Mouse (Mus musculus): Measurements from ENCODE around the gene Evi2. TPM values are rescaled to one million over a fixed set of nuclear protein-coding genes. Genes with fewer than 3 reads are reported as not detected.

Evi2 gene
- polyA plus RNA-seq, 1 experiment from 2014 or later, result 1.3 TPM

DNA sequence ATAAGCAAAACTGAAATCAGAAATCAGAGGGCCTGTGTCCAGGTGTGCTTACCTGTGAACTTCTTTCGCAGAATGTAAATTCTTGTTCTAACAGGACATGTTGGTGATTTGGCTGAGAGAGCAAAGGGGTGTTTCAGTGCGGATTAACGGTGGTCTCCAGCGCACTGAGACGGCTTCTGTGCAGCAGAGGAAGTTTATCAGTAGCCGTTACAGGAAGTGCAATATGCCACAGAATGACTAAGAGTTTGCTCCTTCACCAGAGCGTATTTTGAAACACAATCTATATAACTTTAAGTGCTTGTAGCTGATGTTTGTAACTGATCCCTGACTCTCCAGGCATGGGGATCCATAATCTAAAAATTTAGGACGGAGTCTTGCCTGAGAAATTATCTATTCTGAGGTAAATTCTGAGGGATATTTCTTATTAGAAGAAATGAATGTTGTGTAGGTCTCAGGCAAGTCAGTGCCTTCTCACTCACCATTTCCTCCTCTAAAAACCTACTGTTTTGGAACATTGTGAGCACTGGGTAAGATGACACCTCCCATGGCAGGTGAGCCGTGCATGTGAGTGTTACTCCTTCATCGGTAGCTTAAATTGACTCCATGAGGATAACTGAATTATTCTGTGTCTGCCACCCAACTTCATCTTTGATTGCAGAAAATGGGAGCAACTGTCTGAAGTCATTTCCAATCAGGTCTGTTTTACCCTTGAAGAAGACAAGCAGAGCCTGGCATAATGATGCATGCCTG is 6.7 kb downstream of the Evi2 start, which contains the start of gene Evi2b:
Evi2b (minus strand) TSS at position 203 of the 750 bp plus-strand sequence.
- 72% methylated on average over 10 of the region's 10 CpGs for WGBS

DNA sequence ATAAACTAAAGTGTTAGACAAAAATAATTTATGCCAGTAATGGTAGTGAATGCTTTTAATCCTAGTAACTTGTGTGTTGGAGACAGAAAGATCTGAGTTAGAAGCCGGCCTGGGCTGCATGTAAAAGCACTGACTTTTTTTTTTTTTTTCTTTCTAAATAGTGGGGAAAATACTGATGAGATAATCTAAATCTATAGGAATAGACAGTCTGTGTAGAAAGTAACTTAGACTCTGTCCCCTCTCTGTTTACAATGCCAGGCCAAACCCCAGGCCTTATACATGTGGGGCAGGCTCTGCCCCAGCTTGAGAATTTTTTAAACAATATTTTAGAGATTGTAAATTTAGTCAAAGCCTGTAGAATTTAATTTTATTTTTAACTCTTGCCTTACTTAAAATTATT is 7.4 kb downstream of the Evi2 start:
- Histone ChIP-seq H3K27me3 (no peaks in the 10 kb centered on the region), H3K9me3 (no peaks in the 10 kb centered on the region), H3K4me3 (no peak overlapping the region), H3K4me2 (replicated peaks) (no peak overlapping the region), H3K36me3 (no peaks in the 10 kb centered on the region), H3K4me1 (peaks cover 3% of the 10 kb centered on the region; the same call in 1 of the 2 replicates), H3K27ac (no peak overlapping the region), H3K9ac (no peak overlapping the region)
- 71% methylated on average over 1 of the region's 1 CpGs for WGBS
- no peak for ATAC-seq (ENCODE audit: insufficient number of reproducible peaks, insufficient read depth, low FRiP score, low TSS enrichment)

More for the DNA sequence above, 6.7 kb downstream of the Evi2 start, which contains the start of gene Evi2b:
- Histone ChIP-seq H3K4me3 (no peak within 1 kb of the TSS), H3K4me2 (replicated peaks) (no peak within 1 kb of the TSS), H3K4me1 (peaks cover 3% of the 10 kb centered on the region; the same call in 1 of the 2 replicates), H3K27me3 (no peaks in the 10 kb centered on the region), H3K9ac (no peak within 1 kb of the TSS), H3K36me3 (0 out of 2 replicates have a peak, but pooled peaks cover 4% of the 10 kb centered on the region), H3K9me3 (no peaks in the 10 kb centered on the region), H3K27ac (no peak within 1 kb of the TSS)
- ATAC-seq (ENCODE audit: insufficient number of reproducible peaks, insufficient read depth, low FRiP score, low TSS enrichment), result no peak

DNA sequence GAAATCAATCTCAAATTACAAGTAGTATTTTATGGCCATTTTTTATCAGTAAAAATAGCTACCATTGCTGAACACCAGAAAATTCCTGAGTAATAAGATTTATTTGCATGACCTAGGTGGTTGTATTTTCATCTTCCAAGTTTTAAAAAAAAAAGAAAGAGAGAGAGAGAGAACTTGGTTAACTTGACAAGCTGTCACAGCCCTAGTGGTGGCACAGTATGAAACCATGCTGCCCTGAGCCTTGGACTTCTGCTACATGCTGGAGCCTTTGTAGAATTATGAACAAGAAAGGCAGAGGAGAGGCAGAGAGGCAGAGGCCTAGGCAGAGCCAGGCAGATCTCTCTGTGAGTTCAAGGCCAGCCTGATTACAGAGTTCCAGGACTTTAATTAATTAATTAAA is 8.5 kb downstream of the Evi2 start:
- Histone ChIP-seq H3K9me3 (no peaks in the 10 kb centered on the region), H3K4me3 (no peak overlapping the region), H3K27me3 (no peaks in the 10 kb centered on the region), H3K4me2 (replicated peaks) (no peak overlapping the region), H3K4me1 (peaks cover 3% of the 10 kb centered on the region; the same call in 1 of the 2 replicates), H3K36me3 (no peaks in the 10 kb centered on the region), H3K9ac (no peak overlapping the region), H3K27ac (no peak overlapping the region)
- no peak for ATAC-seq (ENCODE audit: insufficient number of reproducible peaks, insufficient read depth, low FRiP score, low TSS enrichment)

DNA sequence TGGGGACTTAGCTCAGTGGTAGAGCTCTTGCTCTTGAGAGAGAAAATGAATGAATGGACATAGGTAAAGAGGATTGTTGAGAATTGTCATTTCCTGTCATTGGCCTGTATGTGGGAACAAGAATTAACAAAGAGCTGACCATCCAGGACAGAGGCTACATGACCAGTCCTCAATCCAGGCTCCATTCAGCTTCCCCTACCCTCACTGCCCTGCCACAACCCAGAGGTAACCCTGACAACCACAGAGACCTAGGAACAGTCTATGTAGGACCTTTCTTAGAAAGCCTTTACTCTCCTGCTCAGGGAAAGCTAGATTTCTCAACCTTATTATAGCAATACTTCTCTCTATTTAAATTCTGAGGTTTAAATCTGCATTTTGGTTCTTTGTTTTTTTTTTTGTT is 9.6 kb downstream of the Evi2 start:
- peaks cover 3% of the 10 kb centered on the region; the same call in 1 of the 2 replicates for H3K4me1 ChIP-seq
- no peak for ATAC-seq (ENCODE audit: insufficient number of reproducible peaks, insufficient read depth, low FRiP score, low TSS enrichment)
- H3K36me3 ChIP-seq, result no peaks in the 10 kb centered on the region
- no peaks in the 10 kb centered on the region for H3K9me3 ChIP-seq
- H3K27me3 ChIP-seq, result no peaks in the 10 kb centered on the region
- H3K27ac ChIP-seq, result no peak overlapping the region
- H3K4me2 ChIP-seq (replicated peaks), result no peak overlapping the region
- no peak overlapping the region for H3K9ac ChIP-seq
- no peak overlapping the region for H3K4me3 ChIP-seq

DNA sequence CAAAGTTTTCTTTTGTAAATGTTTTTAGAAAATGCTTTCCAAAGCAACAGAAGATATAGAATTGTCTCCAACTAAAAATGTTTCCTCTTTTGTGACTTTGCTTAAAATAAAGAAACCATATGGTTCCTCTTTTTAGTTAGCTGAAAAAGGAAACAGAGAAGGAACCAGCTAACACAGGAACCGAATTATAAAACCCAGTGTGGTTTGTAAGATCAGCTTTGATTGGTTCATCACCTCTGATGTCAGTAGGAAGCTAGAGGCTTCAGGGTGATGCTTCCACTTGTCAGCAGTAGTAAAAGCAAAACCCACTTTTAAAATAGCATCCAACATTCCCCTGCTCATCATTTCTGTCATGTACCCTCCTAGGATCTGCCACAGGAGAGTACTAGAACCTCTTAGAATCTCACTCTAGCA is 10.5 kb downstream of the Evi2 start:
- Histone ChIP-seq H3K4me2 (replicated peaks) (no peak overlapping the region), H3K4me3 (no peak overlapping the region), H3K9ac (no peak overlapping the region), H3K27me3 (no peaks in the 10 kb centered on the region), H3K36me3 (no peaks in the 10 kb centered on the region), H3K27ac (no peak overlapping the region), H3K9me3 (no peaks in the 10 kb centered on the region), H3K4me1 (peaks cover 3% of the 10 kb centered on the region; the same call in 1 of the 2 replicates)
- 50% methylated on average over 1 of the region's 1 CpGs for WGBS
- ATAC-seq (ENCODE audit: insufficient number of reproducible peaks, insufficient read depth, low FRiP score, low TSS enrichment), result no peak

DNA sequence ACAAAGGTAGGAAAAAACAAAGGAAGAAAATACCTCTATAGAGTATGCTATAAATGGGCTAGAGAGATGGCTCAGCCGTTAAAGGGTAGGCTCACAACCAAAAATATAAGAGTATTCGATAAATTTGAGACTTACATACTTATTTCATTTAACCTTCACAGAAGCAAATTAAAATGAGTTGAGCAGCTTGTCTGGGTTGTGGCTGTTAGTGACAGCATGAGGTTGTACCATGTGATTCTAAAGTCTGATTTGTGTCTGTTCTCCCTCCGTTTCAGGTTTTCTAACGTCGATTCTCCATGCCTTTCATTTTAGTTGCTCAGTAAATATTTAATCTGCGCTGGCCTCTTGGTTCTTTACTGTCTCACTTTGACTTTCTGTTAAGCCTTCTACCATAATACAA is 11.1 kb downstream of the Evi2 start:
- no peak overlapping the region for H3K27ac ChIP-seq
- no peaks in the 10 kb centered on the region for H3K27me3 ChIP-seq
- H3K36me3 ChIP-seq, result no peaks in the 10 kb centered on the region
- no peaks in the 10 kb centered on the region for H3K9me3 ChIP-seq
- no peak overlapping the region for H3K4me2 ChIP-seq (replicated peaks)
- ATAC-seq (ENCODE audit: insufficient number of reproducible peaks, insufficient read depth, low FRiP score, low TSS enrichment), result no peak
- H3K9ac ChIP-seq, result no peak overlapping the region
- H3K4me1 ChIP-seq, result peaks cover 3% of the 10 kb centered on the region; the same call in 1 of the 2 replicates
- no peak overlapping the region for H3K4me3 ChIP-seq
- WGBS, result 86% methylated on average over 6 of the region's 6 CpGs

DNA sequence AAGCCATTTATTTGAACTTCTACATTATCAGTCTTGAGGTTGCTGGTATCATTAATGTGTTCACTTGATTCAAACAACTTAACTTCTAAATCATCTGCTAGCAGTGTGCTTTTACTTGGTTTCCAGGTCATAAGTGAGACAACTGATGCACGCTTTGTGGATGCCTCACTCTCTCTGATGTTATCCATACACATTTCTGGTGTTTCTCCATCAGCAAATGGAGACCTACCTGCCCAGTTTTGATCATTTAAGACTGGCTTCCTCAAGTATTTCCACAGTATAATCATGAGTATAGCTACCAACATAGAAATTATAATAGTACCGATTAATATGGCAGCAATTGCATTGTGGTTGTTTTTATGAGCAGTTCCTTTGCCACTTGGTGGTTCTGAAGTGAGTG is 14.6 kb downstream of the Evi2 start:
- H3K4me2 ChIP-seq (replicated peaks), result no peak overlapping the region
- H3K36me3 ChIP-seq, result no peaks in the 10 kb centered on the region
- no peak for ATAC-seq (ENCODE audit: insufficient number of reproducible peaks, insufficient read depth, low FRiP score, low TSS enrichment)
- no peak overlapping the region for H3K9ac ChIP-seq
- H3K27me3 ChIP-seq, result no peaks in the 10 kb centered on the region
- WGBS, result 94% methylated on average over 2 of the region's 2 CpGs
- no peaks in the 10 kb centered on the region for H3K9me3 ChIP-seq
- H3K27ac ChIP-seq, result no peak overlapping the region
- H3K4me1 ChIP-seq, result no peaks in the 10 kb centered on the region
- H3K4me3 ChIP-seq, result no peak overlapping the region

DNA sequence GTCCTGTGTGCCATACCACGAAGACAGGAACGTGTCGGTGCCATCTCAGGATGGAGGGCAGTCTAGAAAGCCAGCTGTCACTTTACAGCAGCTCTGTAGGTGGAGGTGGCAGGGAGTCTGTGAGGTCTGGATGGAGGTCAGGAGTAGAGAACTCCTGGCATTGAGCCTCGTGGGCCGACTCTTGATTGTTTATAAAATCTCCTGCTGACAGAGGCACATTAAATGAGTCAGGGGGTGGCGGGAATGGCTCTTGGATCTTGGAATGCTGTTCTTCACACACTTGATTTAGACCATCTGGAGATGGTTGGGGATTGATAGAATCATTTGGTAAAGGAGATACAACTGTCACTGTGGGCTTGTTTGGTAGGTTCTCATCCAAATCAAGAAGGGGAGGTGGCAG is 15.1 kb downstream of the Evi2 start:
- Histone ChIP-seq H3K9me3 (no peaks in the 10 kb centered on the region), H3K9ac (no peak overlapping the region), H3K4me3 (no peak overlapping the region), H3K4me1 (no peaks in the 10 kb centered on the region), H3K27ac (no peak overlapping the region), H3K4me2 (replicated peaks) (no peak overlapping the region), H3K36me3 (no peaks in the 10 kb centered on the region), H3K27me3 (no peaks in the 10 kb centered on the region)
- no peak for ATAC-seq (ENCODE audit: insufficient number of reproducible peaks, insufficient read depth, low FRiP score, low TSS enrichment)
- WGBS, result 76% methylated on average over 6 of the region's 6 CpGs

DNA sequence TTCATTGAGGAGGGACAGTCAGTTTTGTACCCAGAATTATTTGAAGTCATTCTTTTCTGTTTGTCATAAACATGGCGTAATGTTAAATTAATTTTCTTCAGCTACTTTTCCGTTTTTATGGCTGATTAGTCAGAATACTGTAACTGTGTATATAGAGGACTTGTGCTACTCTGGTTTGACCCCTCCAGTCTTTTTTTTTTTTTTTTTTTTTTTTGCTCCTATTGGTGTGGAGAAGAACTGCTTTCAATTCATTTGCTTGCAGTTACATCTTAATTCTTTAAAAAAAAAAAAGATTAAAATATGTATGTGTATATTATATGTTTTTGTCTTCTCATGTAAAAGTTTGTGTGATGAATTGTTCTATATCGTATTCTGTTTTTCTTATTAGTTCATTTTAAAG is 18.4 kb downstream of the Evi2 start:
- WGBS, result 92% methylated on average over 3 of the region's 3 CpGs
- H3K27me3 ChIP-seq, result no peaks in the 10 kb centered on the region
- no peaks in the 10 kb centered on the region for H3K4me1 ChIP-seq
- H3K9me3 ChIP-seq, result no peaks in the 10 kb centered on the region
- H3K27ac ChIP-seq, result no peak overlapping the region
- no peak overlapping the region for H3K4me3 ChIP-seq
- no peak for ATAC-seq (ENCODE audit: insufficient number of reproducible peaks, insufficient read depth, low FRiP score, low TSS enrichment)
- no peak overlapping the region for H3K4me2 ChIP-seq (replicated peaks)
- no peak overlapping the region for H3K9ac ChIP-seq
- H3K36me3 ChIP-seq, result no peaks in the 10 kb centered on the region

DNA sequence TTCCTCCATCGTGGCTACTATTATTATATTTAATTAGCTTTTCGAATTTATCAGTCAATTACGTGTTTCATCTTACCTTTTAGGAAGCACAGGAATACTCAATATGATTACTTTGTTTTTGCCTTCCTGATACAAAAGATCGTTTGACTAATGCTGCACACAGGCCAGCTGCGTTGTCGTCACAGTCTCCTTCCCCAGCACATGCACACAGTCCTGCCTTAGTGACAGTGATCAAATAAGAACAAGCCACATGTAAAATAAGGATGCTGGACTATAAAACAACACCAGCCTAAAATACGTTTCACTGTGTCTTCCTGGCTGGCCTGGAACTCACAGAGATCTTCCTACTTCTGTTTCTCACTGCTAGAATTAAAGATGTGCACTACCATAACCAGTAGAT is 25.9 kb downstream of the Evi2 start:
- no peak overlapping the region for H3K4me2 ChIP-seq (replicated peaks)
- no peak overlapping the region for H3K27ac ChIP-seq
- no peaks in the 10 kb centered on the region for H3K4me1 ChIP-seq
- H3K9ac ChIP-seq, result no peak overlapping the region
- no peak overlapping the region for H3K4me3 ChIP-seq
- H3K9me3 ChIP-seq, result no peaks in the 10 kb centered on the region
- no peaks in the 10 kb centered on the region for H3K27me3 ChIP-seq
- 0 out of 2 replicates have a peak, but pooled peaks cover 3% of the 10 kb centered on the region for H3K36me3 ChIP-seq
- WGBS, result 89% methylated on average over 7 of the region's 7 CpGs
- no peak for ATAC-seq (ENCODE audit: insufficient number of reproducible peaks, insufficient read depth, low FRiP score, low TSS enrichment)

DNA sequence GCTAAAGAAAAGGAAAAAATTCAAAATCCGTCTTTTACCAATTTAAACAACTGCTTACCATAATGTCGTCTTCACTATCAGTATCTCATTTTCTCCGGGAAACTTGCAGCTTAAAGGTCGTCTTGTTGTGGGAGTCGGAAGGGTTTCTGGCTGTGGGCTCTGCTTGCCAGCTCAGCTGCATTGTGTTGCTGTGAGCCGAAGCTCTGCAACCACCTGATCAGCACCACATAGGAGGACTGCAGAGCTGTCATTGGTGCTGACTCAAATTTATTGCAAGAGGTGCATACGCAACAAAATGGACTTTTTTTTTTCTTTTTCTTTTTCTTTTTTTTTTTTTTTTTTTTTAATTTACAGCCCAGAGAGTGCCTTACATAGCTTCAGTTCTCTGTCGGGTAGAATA is 26.5 kb downstream of the Evi2 start, which contains the start of gene Omg:
Omg (minus strand) TSS at position 240 of the 400 bp plus-strand sequence.
- Histone ChIP-seq H3K36me3 (0 out of 2 replicates have a peak, but pooled peaks cover 3% of the 10 kb centered on the region), H3K9me3 (no peaks in the 10 kb centered on the region), H3K27me3 (no peaks in the 10 kb centered on the region), H3K9ac (no peak within 1 kb of the TSS), H3K4me2 (replicated peaks) (no peak within 1 kb of the TSS), H3K4me1 (no peaks in the 10 kb centered on the region), H3K4me3 (no peak within 1 kb of the TSS), H3K27ac (no peak within 1 kb of the TSS)
- no peak for ATAC-seq (ENCODE audit: insufficient number of reproducible peaks, insufficient read depth, low FRiP score, low TSS enrichment)
- 57% methylated on average over 8 of the region's 8 CpGs for WGBS

DNA sequence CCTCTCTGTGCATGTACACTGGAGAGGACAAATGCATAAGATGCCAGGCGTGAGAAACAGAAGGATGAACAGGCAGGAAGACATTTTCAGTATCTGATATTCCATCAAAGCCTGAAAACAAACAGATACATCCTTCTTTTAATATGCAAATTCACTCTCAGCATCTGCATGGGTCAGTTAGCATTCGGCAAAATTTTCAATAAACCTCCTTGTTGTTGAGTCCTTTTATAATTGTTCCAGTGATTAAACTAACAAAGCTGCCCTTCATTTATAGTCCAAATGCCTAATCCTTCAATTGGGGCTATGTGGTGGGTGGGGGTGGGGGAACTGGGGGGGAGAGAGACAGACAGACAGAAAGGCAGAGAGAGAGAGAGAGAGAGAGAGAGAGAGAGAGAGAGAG is 27.5 kb downstream of the Evi2 start:
- H3K27ac ChIP-seq, result no peak overlapping the region
- WGBS, result 62% methylated on average over 2 of the region's 2 CpGs
- no peak for ATAC-seq (ENCODE audit: insufficient number of reproducible peaks, insufficient read depth, low FRiP score, low TSS enrichment)
- H3K4me1 ChIP-seq, result no peaks in the 10 kb centered on the region
- H3K9ac ChIP-seq, result no peak overlapping the region
- no peaks in the 10 kb centered on the region for H3K27me3 ChIP-seq
- H3K36me3 ChIP-seq, result 0 out of 2 replicates have a peak, but pooled peaks cover 3% of the 10 kb centered on the region
- H3K4me2 ChIP-seq (replicated peaks), result no peak overlapping the region
- no peak overlapping the region for H3K4me3 ChIP-seq
- no peaks in the 10 kb centered on the region for H3K9me3 ChIP-seq

Data from embryonic facial prominence, embryonic 12.5 days (tissue).